Mouse (Mus musculus): Measurements from ENCODE around the gene Khdc1b. TPM values are rescaled to one million over a fixed set of nuclear protein-coding genes. Genes with fewer than 3 reads are reported as not detected.
"Not testable (repeated sequence)": the region's sequence is repeated elsewhere in the genome, so short reads cannot be mapped to it uniquely, and the experiment has no call there.

The Khdc1b gene
- 0.08 TPM in 2 replicates for polyA plus RNA-seq (2014; fragmentation: Nextera tagmentation; extraction: Ambion mirVana)

- Histone ChIP-seq H3K4me1 (ENCODE audit: insufficient read depth) (no peaks in the 10 kb centered on the region), H3K36me3 (ENCODE audit: insufficient read depth) (no peaks in the 10 kb centered on the region), H3K4me3 (ENCODE audit: low read depth, low read length) (no peak within 1 kb of the TSS), H3K27ac (ENCODE audit: low read depth) (no peak within 1 kb of the TSS), H3K27me3 (ENCODE audit: insufficient read depth, low read length) (no peaks in the 10 kb centered on the region), H3K9me3 (ENCODE audit: low read depth, low read length) (no peaks in the 10 kb centered on the region), H3K4me2 (no peak within 1 kb of the TSS), H3K9ac (no peak within 1 kb of the TSS)
- TF ChIP-seq CTCF (IDR thresholded peaks at IDR 0.05; ENCODE audit: low read depth), result no peak
- ATAC-seq (ENCODE audit: insufficient read depth), result no peak
- DNase-seq, result no peak
- 82% methylated on average over 1 of the region's 1 CpGs for WGBS
Measured at GRCm38 (mm10) chr1:21383256-21383655, at the start of gene Khdc1b. Gene Khdc1b (plus strand): TSS chr1:21383556.

- H3K36me3 ChIP-seq (ENCODE audit: insufficient read depth), result no peaks in the 10 kb centered on the region
- no peak for DNase-seq
- H3K27ac ChIP-seq (ENCODE audit: low read depth), result no peak overlapping the region
- H3K27me3 ChIP-seq (ENCODE audit: insufficient read depth, low read length), result no peaks in the 10 kb centered on the region
- no peak overlapping the region for H3K4me3 ChIP-seq (ENCODE audit: low read depth, low read length)
- H3K9me3 ChIP-seq (ENCODE audit: low read depth, low read length), result no peaks in the 10 kb centered on the region
- no peak overlapping the region for H3K4me2 ChIP-seq
- no peak for ATAC-seq (ENCODE audit: insufficient read depth)
- no peaks in the 10 kb centered on the region for H3K4me1 ChIP-seq (ENCODE audit: insufficient read depth)
- no peak for TF ChIP-seq CTCF (IDR thresholded peaks at IDR 0.05; ENCODE audit: low read depth)
- no peak overlapping the region for H3K9ac ChIP-seq
Measured at GRCm38 (mm10) chr1:21335836-21336235, 47.5 kb upstream of the Khdc1b start.

GRCm38 (mm10) chr1:21340745-21341144, 42.6 kb upstream of the Khdc1b start:
- TF ChIP-seq CTCF (IDR thresholded peaks at IDR 0.05; ENCODE audit: low read depth), result no peak
- WGBS, result 97% methylated on average over 1 of the region's 1 CpGs
- no peak overlapping the region for H3K27ac ChIP-seq (ENCODE audit: low read depth)

GRCm38 (mm10) chr1:21344253-21344652, 39.1 kb upstream of the Khdc1b start:
- TF ChIP-seq CTCF (IDR thresholded peaks at IDR 0.05; ENCODE audit: low read depth), result peak; percentile 77
- Histone ChIP-seq H3K4me2 (no peak overlapping the region), H3K27ac (ENCODE audit: low read depth) (no peak overlapping the region), H3K36me3 (ENCODE audit: insufficient read depth) (no peaks in the 10 kb centered on the region), H3K4me3 (ENCODE audit: low read depth, low read length) (no peak overlapping the region), H3K9ac (no peak overlapping the region), H3K9me3 (ENCODE audit: low read depth, low read length) (no peaks in the 10 kb centered on the region), H3K4me1 (ENCODE audit: insufficient read depth) (no peaks in the 10 kb centered on the region), H3K27me3 (ENCODE audit: insufficient read depth, low read length) (no peaks in the 10 kb centered on the region)
- ATAC-seq (ENCODE audit: insufficient read depth) (0 out of 2 replicates have a peak, but pooled peaks have one; percentile 28), DNase-seq (peak; percentile 73)
- WGBS, result 58% methylated on average over 4 of the region's 4 CpGs

More at GRCm38 (mm10) chr1:21340745-21341144, 42.6 kb upstream of the Khdc1b start:
- no peaks in the 10 kb centered on the region for H3K36me3 ChIP-seq (ENCODE audit: insufficient read depth)
- ATAC-seq (ENCODE audit: insufficient read depth), result no peak
- no peak overlapping the region for H3K9ac ChIP-seq
- H3K4me2 ChIP-seq, result no peak overlapping the region
- no peaks in the 10 kb centered on the region for H3K4me1 ChIP-seq (ENCODE audit: insufficient read depth)
- no peaks in the 10 kb centered on the region for H3K9me3 ChIP-seq (ENCODE audit: low read depth, low read length)
- DNase-seq, result no peak
- no peak overlapping the region for H3K4me3 ChIP-seq (ENCODE audit: low read depth, low read length)
- H3K27me3 ChIP-seq (ENCODE audit: insufficient read depth, low read length), result no peaks in the 10 kb centered on the region

- 73% methylated on average over 7 of the region's 7 CpGs for WGBS
Measured at GRCm38 (mm10) chr1:21344752-21345151, 38.6 kb upstream of the Khdc1b start.

GRCm38 (mm10) chr1:21349341-21349740, 34.0 kb upstream of the Khdc1b start, which contains the start of gene Khdc1a:
Gene Khdc1a (plus strand): TSS chr1:21349641.
- Histone ChIP-seq H3K36me3 (ENCODE audit: insufficient read depth) (no peaks in the 10 kb centered on the region), H3K9ac (no peak within 1 kb of the TSS), H3K4me2 (no peak within 1 kb of the TSS), H3K4me1 (ENCODE audit: insufficient read depth) (no peaks in the 10 kb centered on the region), H3K27ac (ENCODE audit: low read depth) (no peak within 1 kb of the TSS), H3K27me3 (ENCODE audit: insufficient read depth, low read length) (no peaks in the 10 kb centered on the region), H3K9me3 (ENCODE audit: low read depth, low read length) (no peaks in the 10 kb centered on the region), H3K4me3 (ENCODE audit: low read depth, low read length) (no peak within 1 kb of the TSS)
- TF ChIP-seq CTCF (IDR thresholded peaks at IDR 0.05; ENCODE audit: low read depth), result no peak
- DNase-seq, result no peak
- 84% methylated on average over 2 of the region's 2 CpGs for WGBS
- ATAC-seq (ENCODE audit: insufficient read depth), result no peak

More at GRCm38 (mm10) chr1:21344752-21345151, 38.6 kb upstream of the Khdc1b start:
- not testable (repeated sequence) for H3K4me2 ChIP-seq; H3K9me3 ChIP-seq (ENCODE audit: low read depth, low read length); H3K36me3 ChIP-seq (ENCODE audit: insufficient read depth); H3K4me1 ChIP-seq (ENCODE audit: insufficient read depth); H3K27me3 ChIP-seq (ENCODE audit: insufficient read depth, low read length); H3K4me3 ChIP-seq (ENCODE audit: low read depth, low read length); H3K27ac ChIP-seq (ENCODE audit: low read depth); ATAC-seq (ENCODE audit: insufficient read depth); H3K9ac ChIP-seq; DNase-seq

GRCm38 (mm10) chr1:21368031-21368430, 15.3 kb upstream of the Khdc1b start, which contains the start of gene Khdc1c:
Gene Khdc1c (plus strand): TSS chr1:21368331.
- not testable (repeated sequence) for H3K9ac ChIP-seq; DNase-seq; H3K4me3 ChIP-seq (ENCODE audit: low read depth, low read length); H3K27me3 ChIP-seq (ENCODE audit: insufficient read depth, low read length); ATAC-seq (ENCODE audit: insufficient read depth); H3K4me1 ChIP-seq (ENCODE audit: insufficient read depth); H3K4me2 ChIP-seq; H3K36me3 ChIP-seq (ENCODE audit: insufficient read depth); H3K27ac ChIP-seq (ENCODE audit: low read depth); H3K9me3 ChIP-seq (ENCODE audit: low read depth, low read length)
- WGBS, result 68% methylated on average over 1 of the region's 1 CpGs

Data from lung, embryonic 14.5 days (tissue).